Mouse (Mus musculus) testis, postnatal 10 days (tissue): Measurements from ENCODE around the gene Chd3.
"Not testable (repeated sequence)": the region's sequence is repeated elsewhere in the genome, so short reads cannot be mapped to it uniquely, and the experiment has no call there.

Experiments used
- DNase-seq: peaks from one replicate; pipeline ENCODE4 v3.0.0; 2021; ENCODE audit warnings: low spot score

Chd3 gene

GRCm38 (mm10) chr11:69406867-69407723, 37.9 kb upstream of the Chd3 start:
- no peak for DNase-seq

GRCm38 (mm10) chr11:69406282-69406681, 37.1 kb upstream of the Chd3 start:
- no peak for DNase-seq

- no peak for DNase-seq
Observed at GRCm38 (mm10) chr11:69405397-69406200, 36.4 kb upstream of the Chd3 start.

- DNase-seq = no peak
Observed at GRCm38 (mm10) chr11:69404595-69405396, 35.6 kb upstream of the Chd3 start.

GRCm38 (mm10) chr11:69403691-69404594, 34.7 kb upstream of the Chd3 start:
- peak; percentile 52 for DNase-seq

GRCm38 (mm10) chr11:69401987-69402386, 32.8 kb upstream of the Chd3 start:
- DNase-seq = no peak

GRCm38 (mm10) chr11:69401210-69401637, 32.0 kb upstream of the Chd3 start:
- DNase-seq = peak; percentile 87

GRCm38 (mm10) chr11:69400083-69400850, 31.1 kb upstream of the Chd3 start:
- no peak for DNase-seq

GRCm38 (mm10) chr11:69399201-69400082, 30.2 kb upstream of the Chd3 start:
- peak; percentile 59 for DNase-seq

- no peak for DNase-seq
Observed at GRCm38 (mm10) chr11:69398486-69399200, 29.4 kb upstream of the Chd3 start.

GRCm38 (mm10) chr11:69398059-69398458, 28.9 kb upstream of the Chd3 start, which contains the start of gene Tmem88:
TSS of gene Tmem88 (minus strand) at chr11:69398234.
- DNase-seq = peak; percentile 63

- peak; percentile 66 for DNase-seq
Observed at GRCm38 (mm10) chr11:69397581-69398057, 28.4 kb upstream of the Chd3 start.

GRCm38 (mm10) chr11:69396772-69397171, 27.6 kb upstream of the Chd3 start:
- DNase-seq = peak; percentile 57

- peak; percentile 91 for DNase-seq
Observed at GRCm38 (mm10) chr11:69395634-69396373, 26.6 kb upstream of the Chd3 start.

GRCm38 (mm10) chr11:69395235-69395633, 26.0 kb upstream of the Chd3 start, which contains the start of the genes Naa38 and Cyb5d1:
TSS of gene Naa38 (plus strand) at chr11:69395487.
TSS of gene Cyb5d1 (minus strand) at chr11:69395631.
- DNase-seq = peak; percentile 86

GRCm38 (mm10) chr11:69394591-69395167, 25.5 kb upstream of the Chd3 start:
- not testable (repeated sequence) for DNase-seq
